Mouse (Mus musculus): ENCODE data around the gene Pick1. TPM values are rescaled to one million over a fixed set of nuclear protein-coding genes. Genes with fewer than 3 reads are reported as not detected.
A peak's percentile ranks its signal among the peaks of the same experiment; 100 is the strongest.

The Pick1 gene
- total and polyA plus RNA-seq, 2 experiments from 2014 or later, result 26.9 to 27.2 TPM

GRCm38 (mm10) chr15:79235268-79235667 lies 6.3 kb downstream of the Pick1 start:
- no peak overlapping the region for H3K9ac ChIP-seq (replicated peaks; ENCODE audit: low read depth, low read length)

GRCm38 (mm10) chr15:79238036-79238435 lies 9.1 kb downstream of the Pick1 start:
- TF ChIP-seq CTCF (IDR thresholded peaks at IDR 0.05; ENCODE audit: low read depth), result no peak
- no peak for TF ChIP-seq EP300 (IDR thresholded peaks at IDR 0.05; ENCODE audit: low read depth)
- DNase-seq (ENCODE audit: low spot score) (no peak), ATAC-seq (ENCODE audit: insufficient read depth, low read depth) (no peak)
- H3K4me1 ChIP-seq (ENCODE audit: control insufficient read depth, insufficient read depth), result peaks cover 10% of the 10 kb centered on the region
- H3K27ac ChIP-seq (ENCODE audit: low read depth), result no peak overlapping the region
- no peak overlapping the region for H3K4me3 ChIP-seq (ENCODE audit: low read depth, low read length)
- no peak overlapping the region for H3K9ac ChIP-seq (replicated peaks; ENCODE audit: low read depth, low read length)
- H3K9me3 ChIP-seq (replicated peaks; ENCODE audit: control insufficient read depth, low read length), result no peaks in the 10 kb centered on the region
- no peak overlapping the region for H3K4me2 ChIP-seq (ENCODE audit: low read depth, low read length)
- H3K27me3 ChIP-seq (ENCODE audit: control insufficient read depth, insufficient read depth, low read length), result no peaks in the 10 kb centered on the region
- H3K36me3 ChIP-seq (replicated peaks; ENCODE audit: control insufficient read depth, insufficient read depth, low read length), result peaks cover 40% of the 10 kb centered on the region
- 74% methylated on average over 6 of the region's 6 CpGs for WGBS

More at GRCm38 (mm10) chr15:79235268-79235667, 6.3 kb downstream of the Pick1 start:
- peak; percentile 60 for DNase-seq (ENCODE audit: low spot score)
- Histone ChIP-seq H3K27me3 (ENCODE audit: control insufficient read depth, insufficient read depth, low read length) (no peaks in the 10 kb centered on the region), H3K4me1 (ENCODE audit: control insufficient read depth, insufficient read depth) (peaks cover 5% of the 10 kb centered on the region; the same call in 1 of the 2 replicates), H3K27ac (ENCODE audit: low read depth) (0 out of 2 replicates have a peak overlapping the region, but pooled peaks have one; percentile 38), H3K36me3 (replicated peaks; ENCODE audit: control insufficient read depth, insufficient read depth, low read length) (peaks cover 50% of the 10 kb centered on the region), H3K4me2 (ENCODE audit: low read depth, low read length) (no peak overlapping the region), H3K4me3 (ENCODE audit: low read depth, low read length) (no peak overlapping the region), H3K9me3 (replicated peaks; ENCODE audit: control insufficient read depth, low read length) (no peaks in the 10 kb centered on the region)
- 25% methylated on average over 9 of the region's 9 CpGs for WGBS
- TF ChIP-seq CTCF (IDR thresholded peaks at IDR 0.05; ENCODE audit: low read depth) (no peak), EP300 (IDR thresholded peaks at IDR 0.05; ENCODE audit: low read depth) (no peak)
- peak; percentile 62 for ATAC-seq (ENCODE audit: insufficient read depth, low read depth)

DNA sequence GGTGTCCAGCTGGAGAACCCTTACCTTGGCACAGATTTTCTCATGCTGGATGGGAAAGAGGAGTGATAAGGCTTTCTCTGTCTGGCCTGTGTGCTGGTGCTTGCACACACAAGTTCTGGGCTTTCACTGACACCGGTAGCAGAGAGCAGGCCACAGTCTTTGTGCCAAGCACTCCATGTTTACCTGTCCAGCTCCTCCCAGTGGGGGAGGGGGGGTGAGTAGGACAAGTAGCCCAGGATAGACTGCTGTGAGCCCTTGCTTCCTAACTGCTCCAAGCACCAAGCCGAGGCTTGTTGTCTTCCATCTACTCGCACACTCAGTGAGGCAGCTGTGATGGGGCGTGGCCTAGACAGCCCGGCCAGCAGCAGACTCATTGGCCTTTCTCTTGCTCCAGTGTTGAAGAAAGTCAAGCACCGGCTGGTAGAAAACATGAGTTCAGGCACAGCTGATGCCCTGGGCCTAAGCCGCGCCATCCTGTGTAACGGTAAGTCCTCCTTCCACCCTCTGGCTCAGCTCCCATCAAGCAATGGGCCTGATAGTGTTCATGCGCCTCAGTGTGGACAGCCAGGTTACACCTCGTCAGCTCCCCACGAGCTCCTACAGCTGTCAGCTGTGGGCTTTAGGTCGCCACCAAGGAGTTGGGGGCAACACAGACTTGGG lies 13.7 kb downstream of the Pick1 start:
- no peak for DNase-seq (ENCODE audit: low spot score)
- no peak for ATAC-seq (ENCODE audit: insufficient read depth, low read depth)
- 44% methylated on average over 13 of the region's 13 CpGs for WGBS
- Histone ChIP-seq H3K4me2 (ENCODE audit: low read depth, low read length) (no peak overlapping the region), H3K4me3 (ENCODE audit: low read depth, low read length) (no peak overlapping the region), H3K27ac (ENCODE audit: low read depth) (peak overlapping the region; percentile 58), H3K4me1 (ENCODE audit: control insufficient read depth, insufficient read depth) (peaks cover 19% of the 10 kb centered on the region), H3K27me3 (ENCODE audit: control insufficient read depth, insufficient read depth, low read length) (no peaks in the 10 kb centered on the region), H3K36me3 (replicated peaks; ENCODE audit: control insufficient read depth, insufficient read depth, low read length) (peaks cover 47% of the 10 kb centered on the region), H3K9me3 (replicated peaks; ENCODE audit: control insufficient read depth, low read length) (no peaks in the 10 kb centered on the region), H3K9ac (replicated peaks; ENCODE audit: low read depth, low read length) (no peak overlapping the region)
- no peak for TF ChIP-seq CTCF (IDR thresholded peaks at IDR 0.05; ENCODE audit: low read depth)
- TF ChIP-seq EP300 (IDR thresholded peaks at IDR 0.05; ENCODE audit: low read depth), result no peak

DNA sequence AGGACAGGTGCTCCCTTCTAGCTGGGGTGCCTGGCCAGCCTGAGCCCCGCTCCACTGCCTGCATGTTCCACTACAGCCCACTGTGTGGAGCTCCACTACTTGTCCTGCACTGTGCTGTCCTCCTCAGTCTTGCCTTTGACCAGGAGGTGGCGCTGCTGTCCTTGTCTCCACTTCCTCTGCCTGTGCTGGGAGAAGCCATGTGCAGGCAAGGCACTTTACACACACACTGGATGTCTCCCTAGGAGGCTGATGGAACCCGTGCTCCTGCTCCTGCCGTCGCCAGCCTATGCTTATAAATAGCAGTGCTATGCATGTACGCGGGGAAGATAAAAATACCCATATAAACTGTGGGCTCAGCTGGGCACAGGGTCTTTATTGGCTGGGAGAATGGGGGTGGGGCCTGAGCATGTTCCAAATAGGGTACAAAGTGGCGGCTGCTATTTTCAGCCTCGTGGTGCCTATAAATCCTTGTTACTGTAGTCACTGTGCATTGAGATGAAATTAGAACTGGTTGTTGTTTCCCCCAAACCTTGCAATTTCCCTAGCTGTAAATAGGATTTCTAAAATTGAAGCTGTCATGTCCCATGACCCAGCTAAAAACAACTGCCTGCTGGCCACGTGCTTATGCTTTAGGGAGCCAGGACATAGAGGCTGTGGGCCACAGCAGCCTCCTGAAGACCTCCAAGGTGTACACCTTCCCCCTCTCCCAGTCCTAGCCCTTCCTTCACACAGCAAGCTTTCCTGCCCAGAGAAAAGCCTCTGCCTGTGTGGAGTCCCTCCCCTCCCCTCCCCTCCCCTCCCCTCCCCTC lies 14.5 kb downstream of the Pick1 start:
- H3K4me2 ChIP-seq (ENCODE audit: low read depth, low read length), result no peak overlapping the region
- H3K36me3 ChIP-seq (replicated peaks; ENCODE audit: control insufficient read depth, insufficient read depth, low read length), result peaks cover 55% of the 10 kb centered on the region
- H3K27ac ChIP-seq (ENCODE audit: low read depth), result peak overlapping the region; percentile 87
- H3K9ac ChIP-seq (replicated peaks; ENCODE audit: low read depth, low read length), result no peak overlapping the region
- peak; percentile 97 for DNase-seq (ENCODE audit: low spot score)
- H3K9me3 ChIP-seq (replicated peaks; ENCODE audit: control insufficient read depth, low read length), result no peaks in the 10 kb centered on the region
- H3K27me3 ChIP-seq (ENCODE audit: control insufficient read depth, insufficient read depth, low read length), result no peaks in the 10 kb centered on the region
- peaks cover 19% of the 10 kb centered on the region for H3K4me1 ChIP-seq (ENCODE audit: control insufficient read depth, insufficient read depth)
- H3K4me3 ChIP-seq (ENCODE audit: low read depth, low read length), result no peak overlapping the region
- TF ChIP-seq EP300 (IDR thresholded peaks at IDR 0.05; ENCODE audit: low read depth) (peak; percentile 86), CTCF (IDR thresholded peaks at IDR 0.05; ENCODE audit: low read depth) (peak; percentile 100)
- WGBS, result 6% methylated on average over 10 of the region's 10 CpGs
- ATAC-seq (ENCODE audit: insufficient read depth, low read depth), result peak; percentile 95

DNA sequence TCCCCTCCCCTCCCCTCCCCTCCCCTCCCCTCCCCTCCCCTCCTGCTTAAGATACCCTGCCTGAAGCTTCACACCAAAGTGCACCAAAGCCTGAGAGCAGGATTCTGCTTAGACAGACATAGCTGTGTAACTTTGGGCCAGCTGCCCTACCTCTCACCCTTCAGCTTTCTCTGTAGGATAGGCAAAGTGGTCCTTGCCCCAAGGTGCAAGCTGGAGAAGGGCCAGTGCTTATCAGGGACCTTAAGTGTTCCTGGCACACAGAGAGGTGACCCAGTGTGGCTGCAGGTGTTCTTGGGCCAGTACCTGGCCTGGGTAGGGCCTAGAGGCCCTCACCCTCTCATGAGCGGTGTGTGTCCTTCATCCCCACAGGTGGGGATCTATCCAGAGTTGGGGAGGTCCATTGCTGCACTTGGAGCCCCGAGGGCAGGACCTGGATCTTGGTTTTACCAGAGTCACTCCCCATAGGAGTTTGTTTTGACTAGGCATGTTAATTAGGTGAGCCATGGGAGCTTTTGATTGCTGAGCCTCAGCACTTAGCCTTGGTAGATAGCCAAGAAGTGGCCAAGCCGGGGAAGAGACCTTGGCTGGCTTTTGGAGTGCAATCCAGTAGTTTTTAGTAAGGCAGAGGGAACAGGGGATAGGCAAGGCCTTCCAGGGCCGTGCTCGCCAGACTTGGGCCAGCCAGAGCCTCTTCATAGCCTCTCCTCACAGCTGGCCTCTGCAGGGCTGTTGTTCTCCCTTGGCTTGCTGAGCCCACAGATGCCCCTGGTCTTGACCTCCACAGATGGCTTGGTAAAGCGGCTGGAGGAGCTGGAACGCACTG lies 15.3 kb downstream of the Pick1 start:
- no peak for TF ChIP-seq EP300 (IDR thresholded peaks at IDR 0.05; ENCODE audit: low read depth)
- peaks cover 19% of the 10 kb centered on the region for H3K4me1 ChIP-seq (ENCODE audit: control insufficient read depth, insufficient read depth)
- H3K4me3 ChIP-seq (ENCODE audit: low read depth, low read length), result no peak overlapping the region
- H3K9ac ChIP-seq (replicated peaks; ENCODE audit: low read depth, low read length), result no peak overlapping the region
- H3K9me3 ChIP-seq (replicated peaks; ENCODE audit: control insufficient read depth, low read length), result no peaks in the 10 kb centered on the region
- WGBS, result 47% methylated on average over 7 of the region's 7 CpGs
- peaks cover 58% of the 10 kb centered on the region for H3K36me3 ChIP-seq (replicated peaks; ENCODE audit: control insufficient read depth, insufficient read depth, low read length)
- ATAC-seq (ENCODE audit: insufficient read depth, low read depth), result no peak
- H3K4me2 ChIP-seq (ENCODE audit: low read depth, low read length), result no peak overlapping the region
- H3K27ac ChIP-seq (ENCODE audit: low read depth), result peak overlapping the region; percentile 88
- no peaks in the 10 kb centered on the region for H3K27me3 ChIP-seq (ENCODE audit: control insufficient read depth, insufficient read depth, low read length)
- no peak for DNase-seq (ENCODE audit: low spot score)

Data from heart, postnatal 0 days (tissue).